Comparison of ENCODE assay signal across 8 mouse cellular contexts in genomic region chr1:75435475-75436328, GRCm38 (mm10). TPM values are rescaled to one million over a fixed set of nuclear protein-coding genes. Genes with fewer than 3 reads are reported as not detected.
DNase-seq lines count a peak whose midpoint lies in the region; ATAC-seq and TF ChIP-seq lines count a peak whose summit lies in the region.

Gmppa (plus strand) TSS chr1:75435930.

- no peak for TF ChIP-seq CTCF in liver, postnatal 0 days (IDR thresholded peaks at IDR 0.05; ENCODE audit: low read depth)

- intact Hi-C loops in heart, postnatal 14 days (cut with DNase I): no loop called here

- 6% methylated on average over 28 of the region's 28 CpGs for WGBS in forebrain, embryonic 15.5 days
- 5% methylated on average over 28 of the region's 28 CpGs for WGBS in large intestine, adult 2 months
- 7% methylated on average over 28 of the region's 28 CpGs for WGBS in liver, postnatal 0 days (ENCODE audit: insufficient replicate concordance)
- whole genome bisulfite sequencing in neural tube, embryonic 14.5 days: 7% methylated on average over 28 of the region's 28 CpGs

- DNase-seq in ES-CJ7 (ENCODE audit: low read depth, low spot score): peak; percentile 93
- peak; percentile 59 for DNase-seq in c-Kit-positive CD71-positive TER-119-positive erythroid progenitor cells, embryonic 14.5 days (ENCODE audit: low spot score)
- peak; percentile 74 to 84 for DNase-seq in heart, postnatal 14 days
- DNase-seq in large intestine, adult 2 months (ENCODE audit: low read depth, low spot score): peak; percentile 82
- DNase-seq in liver, postnatal 0 days: peak; percentile 82
- DNase-seq in testis, postnatal 14 days (ENCODE audit: low spot score): peak; percentile 80

- peak within 1 kb of the TSS; percentile 65 for H3K4me3 ChIP-seq in forebrain, embryonic 15.5 days
- peak within 1 kb of the TSS; percentile 81 for H3K4me3 ChIP-seq in liver, postnatal 0 days (ENCODE audit: low read depth, low read length)
- peak within 1 kb of the TSS; percentile 50 for H3K4me3 ChIP-seq in neural tube, embryonic 14.5 days (ENCODE audit: low read depth, low read length)

- TF ChIP-seq EP300 in liver, postnatal 0 days (IDR thresholded peaks at IDR 0.05; ENCODE audit: low read depth): no peak

- no peaks in the 10 kb centered on the region for H3K36me3 ChIP-seq in forebrain, embryonic 15.5 days
- H3K36me3 ChIP-seq in liver, postnatal 0 days (replicated peaks; ENCODE audit: insufficient read depth, low read length): 0 out of 2 replicates have a peak, but pooled peaks cover 3% of the 10 kb centered on the region
- no peaks in the 10 kb centered on the region for H3K36me3 ChIP-seq in neural tube, embryonic 14.5 days (ENCODE audit: control insufficient read depth, insufficient read depth, low read length)

- peak; percentile 91 for ATAC-seq in forebrain, embryonic 15.5 days (replicated peaks)
- peak; percentile 80 for ATAC-seq in liver, postnatal 0 days
- peak; percentile 91 for ATAC-seq in neural tube, embryonic 14.5 days (ENCODE audit: low read depth)

- no peaks in the 10 kb centered on the region for H3K9me3 ChIP-seq in forebrain, embryonic 15.5 days
- no peaks in the 10 kb centered on the region for H3K9me3 ChIP-seq in liver, postnatal 0 days (ENCODE audit: low read length)
- H3K9me3 ChIP-seq in neural tube, embryonic 14.5 days (ENCODE audit: control insufficient read depth, low read length): no peaks in the 10 kb centered on the region

- peak within 1 kb of the TSS; percentile 69 for H3K27ac ChIP-seq in forebrain, embryonic 15.5 days (replicated peaks)
- H3K27ac ChIP-seq in liver, postnatal 0 days (ENCODE audit: low read depth): peak within 1 kb of the TSS; percentile 67
- peak within 1 kb of the TSS; percentile 66 for H3K27ac ChIP-seq in neural tube, embryonic 14.5 days (ENCODE audit: low read depth, low read length)

- peaks cover 9% of the 10 kb centered on the region for H3K4me1 ChIP-seq in forebrain, embryonic 15.5 days
- peaks cover 9% of the 10 kb centered on the region for H3K4me1 ChIP-seq in liver, postnatal 0 days (ENCODE audit: insufficient read depth)
- peaks cover 11% of the 10 kb centered on the region for H3K4me1 ChIP-seq in neural tube, embryonic 14.5 days (ENCODE audit: control insufficient read depth, insufficient read depth, low read length)

- peak within 1 kb of the TSS; percentile 72 for H3K9ac ChIP-seq in forebrain, embryonic 15.5 days (replicated peaks)
- H3K9ac ChIP-seq in liver, postnatal 0 days (replicated peaks): peak within 1 kb of the TSS; percentile 83
- H3K9ac ChIP-seq in neural tube, embryonic 14.5 days (replicated peaks; ENCODE audit: low read depth, low read length): peak within 1 kb of the TSS; percentile 66

- peak within 1 kb of the TSS; percentile 64 for H3K4me2 ChIP-seq in forebrain, embryonic 15.5 days (replicated peaks)
- H3K4me2 ChIP-seq in liver, postnatal 0 days (ENCODE audit: low read depth, low read length): peak within 1 kb of the TSS; percentile 86
- H3K4me2 ChIP-seq in neural tube, embryonic 14.5 days (ENCODE audit: low read depth, low read length): peak within 1 kb of the TSS; percentile 90

- no peaks in the 10 kb centered on the region for H3K27me3 ChIP-seq in forebrain, embryonic 15.5 days
- no peaks in the 10 kb centered on the region for H3K27me3 ChIP-seq in liver, postnatal 0 days (ENCODE audit: insufficient read depth, low read length)
- no peaks in the 10 kb centered on the region for H3K27me3 ChIP-seq in neural tube, embryonic 14.5 days (ENCODE audit: control insufficient read depth, insufficient read depth, low read length)

RNA-seq across cellular contexts. Expression of gene Gmppa, which starts in this region (rescaled TPM):
- polyA plus RNA-seq in forebrain, embryonic 15.5 days (2015; fragmentation: Nextera tagmentation; extraction: Ambion mirVana): 62.3 and 77.8 TPM in 2 replicates
- 10 to 100 TPM; 32.3 to 32.5 TPM for total RNA-seq in heart, postnatal 14 days (2021)
- 177 and 182 TPM in 2 replicates for polyA plus RNA-seq in large intestine, adult 2 months (2012; rRNA removed)
- 21.0 and 22.0 TPM in 2 replicates for polyA plus RNA-seq in liver, postnatal 0 days (2015; fragmentation: Nextera tagmentation; extraction: Ambion mirVana)
- 58.6 and 64.5 TPM in 2 replicates for polyA plus RNA-seq in neural tube, embryonic 14.5 days (2014; fragmentation: Nextera tagmentation; extraction: Ambion mirVana)

Comparison
In these comparisons a context has a peak if more than half of its experiments do, and no peak if none do; other contexts are left out.
1. Peak in every context shown above with its lines: DNase-seq, ATAC-seq, H3K4me3 ChIP-seq and H3K27ac ChIP-seq.